ENCODE assay signal across 8 mouse cellular contexts in genomic region chr11:54861471-54862420, GRCm38 (mm10). TPM values are rescaled to one million over a fixed set of nuclear protein-coding genes. Genes with fewer than 3 reads are reported as not detected.
DNase-seq lines count a peak whose midpoint lies in the region; ATAC-seq and TF ChIP-seq lines count a peak whose summit lies in the region.

No protein-coding gene starts in this region.

- no peak for TF ChIP-seq CTCF in forebrain, postnatal 0 days (IDR thresholded peaks at IDR 0.05; ENCODE audit: low read depth)

- WGBS in forebrain, embryonic 11.5 days = 92% methylated on average over 5 of the region's 5 CpGs
- 89% methylated on average over 5 of the region's 5 CpGs for WGBS in forebrain, postnatal 0 days
- WGBS in liver, embryonic 12.5 days (ENCODE audit: insufficient replicate concordance) = 83% methylated on average over 5 of the region's 5 CpGs

- no peaks in the 10 kb centered on the region for H3K9me3 ChIP-seq in forebrain, embryonic 11.5 days (ENCODE audit: control insufficient read depth, low read length)
- H3K9me3 ChIP-seq in forebrain, postnatal 0 days (ENCODE audit: low read length) = no peaks in the 10 kb centered on the region
- H3K9me3 ChIP-seq in liver, embryonic 12.5 days (replicated peaks) = no peaks in the 10 kb centered on the region

- peak overlapping the region; percentile 81 for H3K9ac ChIP-seq in forebrain, embryonic 11.5 days (ENCODE audit: low read length)
- no peak overlapping the region for H3K9ac ChIP-seq in forebrain, postnatal 0 days
- peak overlapping the region; percentile 76 for H3K9ac ChIP-seq in liver, embryonic 12.5 days

- peak overlapping the region; percentile 37; the same call in 1 of the 2 replicates for H3K27ac ChIP-seq in forebrain, embryonic 11.5 days (ENCODE audit: low read depth, low read length)
- H3K27ac ChIP-seq in forebrain, postnatal 0 days (ENCODE audit: low read depth, low read length) = no peak overlapping the region
- peak overlapping the region; percentile 97 for H3K27ac ChIP-seq in liver, embryonic 12.5 days

- no peak overlapping the region; the same call in 1 of the 2 replicates for H3K4me2 ChIP-seq in forebrain, embryonic 11.5 days (ENCODE audit: low read depth, low read length, severe bottlenecking)
- no peak overlapping the region for H3K4me2 ChIP-seq in forebrain, postnatal 0 days (ENCODE audit: low read depth)
- H3K4me2 ChIP-seq in liver, embryonic 12.5 days = peak overlapping the region; percentile 87

- H3K4me1 ChIP-seq in forebrain, embryonic 11.5 days (replicated peaks; ENCODE audit: control insufficient read depth, insufficient read depth, low read length) = no peaks in the 10 kb centered on the region; the same call in 1 of the 2 replicates
- no peaks in the 10 kb centered on the region for H3K4me1 ChIP-seq in forebrain, postnatal 0 days (ENCODE audit: insufficient read depth)
- H3K4me1 ChIP-seq in liver, embryonic 12.5 days = peaks cover 35% of the 10 kb centered on the region

- no peaks in the 10 kb centered on the region for H3K36me3 ChIP-seq in forebrain, embryonic 11.5 days (ENCODE audit: control insufficient read depth, insufficient read depth, low read length)
- no peaks in the 10 kb centered on the region for H3K36me3 ChIP-seq in forebrain, postnatal 0 days (ENCODE audit: insufficient read depth)
- peaks cover 4% of the 10 kb centered on the region; the same call in 1 of the 2 replicates for H3K36me3 ChIP-seq in liver, embryonic 12.5 days

- no peak overlapping the region; the same call in 1 of the 2 replicates for H3K4me3 ChIP-seq in forebrain, embryonic 11.5 days (ENCODE audit: low read depth, low read length)
- no peak overlapping the region for H3K4me3 ChIP-seq in forebrain, postnatal 0 days (ENCODE audit: low read depth, low read length)
- H3K4me3 ChIP-seq in liver, embryonic 12.5 days = peak overlapping the region; percentile 77

- ATAC-seq in forebrain, embryonic 11.5 days (replicated peaks; ENCODE audit: low FRiP score) = no peak
- ATAC-seq in forebrain, postnatal 0 days = no peak
- no peak for ATAC-seq in liver, embryonic 12.5 days

- H3K27me3 ChIP-seq in forebrain, embryonic 11.5 days (ENCODE audit: control insufficient read depth, insufficient read depth, low read length) = no peaks in the 10 kb centered on the region
- no peaks in the 10 kb centered on the region for H3K27me3 ChIP-seq in forebrain, postnatal 0 days (ENCODE audit: insufficient read depth, low read length)
- no peaks in the 10 kb centered on the region for H3K27me3 ChIP-seq in liver, embryonic 12.5 days (replicated peaks)

- no peak for DNase-seq in forebrain, embryonic 11.5 days (ENCODE audit: low spot score)
- DNase-seq in forebrain, postnatal 0 days = no peak
- DNase-seq in urinary bladder, postnatal 25 days (ENCODE audit: low spot score) = peak; percentile 2
- no peak for DNase-seq in urinary bladder, postnatal 4 days (ENCODE audit: low spot score in 2 of 2)
- DNase-seq in layer of hippocampus, adult 8-10 months (ENCODE audit: low spot score in 2 of 2) = no peak
- DNase-seq in retina, embryonic 14.5 days (ENCODE audit: low spot score) = no peak
- DNase-seq in adrenal gland, adult 18-20 months (ENCODE audit: low spot score in 2 of 2) = no peak

RNA-seq across cellular contexts. Expression of gene Lyrm7, which starts 1.0 kb away (rescaled TPM):
- polyA plus RNA-seq in forebrain, embryonic 11.5 days (2014; fragmentation: Nextera tagmentation; extraction: Ambion mirVana) = 6.4 and 8.6 TPM in 2 replicates
- total RNA-seq in forebrain, postnatal 0 days (2014; rRNA removed) = 4.0 and 7.1 TPM in 2 replicates
- polyA plus RNA-seq in forebrain, postnatal 0 days (2015; fragmentation: Nextera tagmentation; extraction: Ambion mirVana) = 11.3 and 12.2 TPM in 2 replicates
- polyA plus RNA-seq in liver, embryonic 12.5 days (2016; fragmentation: Nextera tagmentation; extraction: Ambion mirVana) = 6.7 and 7.6 TPM in 2 replicates
- 10 to 100 TPM; 28.0 to 34.3 (median 30.4) TPM for total RNA-seq in layer of hippocampus, adult 8-10 months (2022)
- total RNA-seq in adrenal gland, adult 18-20 months (2021) = 10 to 100 TPM in 1 of 2 experiments, 1 to 10 TPM in 1; 8.4 to 22.2 TPM

RNA-seq across cellular contexts. Expression of gene Hint1, which starts 4.4 kb away (rescaled TPM):
- polyA plus RNA-seq in forebrain, embryonic 11.5 days (2014; fragmentation: Nextera tagmentation; extraction: Ambion mirVana) = 633 and 702 TPM in 2 replicates
- total RNA-seq in forebrain, postnatal 0 days (2014; rRNA removed) = 622 and 776 TPM in 2 replicates
- polyA plus RNA-seq in forebrain, postnatal 0 days (2015; fragmentation: Nextera tagmentation; extraction: Ambion mirVana) = 1,041 and 1,347 TPM in 2 replicates
- 479 and 518 TPM in 2 replicates for polyA plus RNA-seq in liver, embryonic 12.5 days (2016; fragmentation: Nextera tagmentation; extraction: Ambion mirVana)
- total RNA-seq in layer of hippocampus, adult 8-10 months (2022) = 100 to 1,000 TPM; 219 to 289 (median 258) TPM
- total RNA-seq in adrenal gland, adult 18-20 months (2021) = 100 to 1,000 TPM; 347 to 382 TPM

RNA-seq across cellular contexts. Expression of gene Gpx3, which starts 40.5 kb away (rescaled TPM):
- polyA plus RNA-seq in forebrain, embryonic 11.5 days (2014; fragmentation: Nextera tagmentation; extraction: Ambion mirVana) = 52.8 and 61.6 TPM in 2 replicates
- 7.1 and 16.0 TPM in 2 replicates for total RNA-seq in forebrain, postnatal 0 days (2014; rRNA removed)
- 35.0 and 44.0 TPM in 2 replicates for polyA plus RNA-seq in forebrain, postnatal 0 days (2015; fragmentation: Nextera tagmentation; extraction: Ambion mirVana)
- polyA plus RNA-seq in liver, embryonic 12.5 days (2016; fragmentation: Nextera tagmentation; extraction: Ambion mirVana) = 30.9 and 32.9 TPM in 2 replicates
- 1 to 10 TPM; 4.4 to 8.8 (median 5.1) TPM for total RNA-seq in layer of hippocampus, adult 8-10 months (2022)
- total RNA-seq in adrenal gland, adult 18-20 months (2021) = 100 to 1,000 TPM; 218 to 375 TPM

Comparison
In these comparisons a context has a peak if more than half of its experiments do, and no peak if none do; other contexts are left out.
1. RNA of gene Gpx3, which starts 40.5 kb away (total RNA-seq): 218 to 375 TPM in adrenal gland, adult 18-20 months; 7.1 to 16.0 TPM in forebrain, postnatal 0 days and 4.4 to 8.8 TPM in layer of hippocampus, adult 8-10 months; every median in the first group is over 10 times any median in the second.